In the genomic region with DNA sequence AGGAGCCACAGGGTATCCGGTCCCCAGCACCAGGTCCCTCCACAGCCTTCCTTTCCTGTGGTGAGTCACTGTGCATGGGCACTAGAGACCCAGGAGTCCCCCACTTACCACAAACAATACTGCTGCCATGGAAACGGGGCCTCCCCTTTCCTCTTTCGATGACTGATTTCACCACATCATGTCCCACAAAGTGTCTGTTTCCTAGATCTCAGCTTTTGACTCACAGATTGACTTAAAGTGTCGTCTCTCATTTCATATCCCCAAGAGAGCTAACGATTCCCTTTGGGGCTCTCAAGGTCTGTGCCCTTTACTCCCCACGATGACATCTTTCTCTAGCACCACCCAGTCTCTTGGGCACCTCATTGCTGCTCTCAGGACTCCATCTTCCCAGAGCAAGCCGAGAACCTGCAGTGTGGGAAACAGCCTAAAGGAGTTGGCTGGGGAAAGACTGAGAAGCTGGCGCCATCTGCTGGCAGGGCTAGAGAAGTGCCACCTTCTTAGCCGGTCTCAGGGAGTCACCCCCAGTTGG, we compare ENCODE assay signal across 8 mouse cellular contexts. TPM values are rescaled to one million over a fixed set of nuclear protein-coding genes. Genes with fewer than 3 reads are reported as not detected.
A peak's percentile ranks its signal among the peaks of the same experiment; 100 is the strongest.
DNase-seq lines count a peak whose midpoint lies in the region; ATAC-seq lines count a peak whose summit lies in the region.

No protein-coding gene starts in this region.

- H3K9me3 ChIP-seq in hindbrain, embryonic 10.5 days = no peaks in the 10 kb centered on the region
- no peaks in the 10 kb centered on the region for H3K9me3 ChIP-seq in hindbrain, embryonic 13.5 days
- H3K9me3 ChIP-seq in hindbrain, embryonic 14.5 days (ENCODE audit: control insufficient read depth, low read length) = no peaks in the 10 kb centered on the region
- H3K9me3 ChIP-seq in limb, embryonic 13.5 days = no peaks in the 10 kb centered on the region
- no peaks in the 10 kb centered on the region for H3K9me3 ChIP-seq in midbrain, embryonic 14.5 days (ENCODE audit: control insufficient read depth, low read length)
- no peaks in the 10 kb centered on the region for H3K9me3 ChIP-seq in stomach, embryonic 15.5 days

- peaks cover 31% of the 10 kb centered on the region for H3K36me3 ChIP-seq in hindbrain, embryonic 10.5 days
- peaks cover 26% of the 10 kb centered on the region for H3K36me3 ChIP-seq in hindbrain, embryonic 13.5 days
- H3K36me3 ChIP-seq in hindbrain, embryonic 14.5 days (replicated peaks; ENCODE audit: control insufficient read depth, insufficient read depth) = peaks cover 13% of the 10 kb centered on the region; the same call in 1 of the 2 replicates
- peaks cover 29% of the 10 kb centered on the region for H3K36me3 ChIP-seq in limb, embryonic 13.5 days
- peaks cover 20% of the 10 kb centered on the region for H3K36me3 ChIP-seq in midbrain, embryonic 14.5 days (ENCODE audit: control insufficient read depth, insufficient read depth, low read length)
- 0 out of 2 replicates have a peak, but pooled peaks cover 5% of the 10 kb centered on the region for H3K36me3 ChIP-seq in stomach, embryonic 15.5 days

- H3K27ac ChIP-seq in hindbrain, embryonic 10.5 days = 0 out of 2 replicates have a peak overlapping the region, but pooled peaks have one; percentile 9
- H3K27ac ChIP-seq in hindbrain, embryonic 13.5 days = no peak overlapping the region
- H3K27ac ChIP-seq in hindbrain, embryonic 14.5 days = no peak overlapping the region
- no peak overlapping the region for H3K27ac ChIP-seq in limb, embryonic 13.5 days
- no peak overlapping the region for H3K27ac ChIP-seq in midbrain, embryonic 14.5 days (replicated peaks; ENCODE audit: low read depth, low read length)
- no peak overlapping the region for H3K27ac ChIP-seq in stomach, embryonic 15.5 days

- ATAC-seq in hindbrain, embryonic 13.5 days (ENCODE audit: low FRiP score) = no peak
- peak; percentile 81 for ATAC-seq in erythroblast, adult 5-6 weeks (replicated peaks; ENCODE audit: low FRiP score, poor library complexity, severe bottlenecking)
- no peak for ATAC-seq in hindbrain, embryonic 14.5 days (ENCODE audit: low FRiP score)
- peak; percentile 5; the same call in 1 of the 2 replicates for ATAC-seq in limb, embryonic 13.5 days (ENCODE audit: low FRiP score, low read depth)
- 0 out of 2 replicates have a peak, but pooled peaks have one; percentile 7 for ATAC-seq in midbrain, embryonic 14.5 days (ENCODE audit: low FRiP score, low TSS enrichment)
- 0 out of 2 replicates have a peak, but pooled peaks have one; percentile 33 for ATAC-seq in stomach, embryonic 15.5 days (ENCODE audit: insufficient read depth, low FRiP score, low read depth)

- no peak overlapping the region for H3K4me2 ChIP-seq in hindbrain, embryonic 13.5 days
- no peak overlapping the region for H3K4me2 ChIP-seq in hindbrain, embryonic 14.5 days (replicated peaks)
- no peak overlapping the region for H3K4me2 ChIP-seq in limb, embryonic 13.5 days (replicated peaks)
- H3K4me2 ChIP-seq in midbrain, embryonic 14.5 days (ENCODE audit: low read length) = no peak overlapping the region
- no peak overlapping the region for H3K4me2 ChIP-seq in stomach, embryonic 15.5 days

- peak; percentile 71 for DNase-seq in hindbrain, embryonic 10.5 days (ENCODE audit: low spot score)
- peak; percentile 82 for DNase-seq in adrenal gland, postnatal 10 days
- peak; percentile 72 for DNase-seq in hindbrain, embryonic 14.5 days (ENCODE audit: low spot score)
- DNase-seq in midbrain, embryonic 14.5 days = peak; percentile 81

- no peak overlapping the region for H3K4me3 ChIP-seq in hindbrain, embryonic 10.5 days
- H3K4me3 ChIP-seq in hindbrain, embryonic 13.5 days = no peak overlapping the region
- H3K4me3 ChIP-seq in hindbrain, embryonic 14.5 days (replicated peaks; ENCODE audit: low read length) = no peak overlapping the region
- no peak overlapping the region for H3K4me3 ChIP-seq in limb, embryonic 13.5 days
- no peak overlapping the region for H3K4me3 ChIP-seq in midbrain, embryonic 14.5 days (replicated peaks; ENCODE audit: low read depth, low read length)
- no peak overlapping the region for H3K4me3 ChIP-seq in stomach, embryonic 15.5 days (replicated peaks)

- 33% methylated on average over 9 of the region's 9 CpGs for WGBS in hindbrain, embryonic 10.5 days
- WGBS in hindbrain, embryonic 13.5 days = 33% methylated on average over 9 of the region's 9 CpGs
- WGBS in hindbrain, embryonic 14.5 days = 36% methylated on average over 9 of the region's 9 CpGs
- WGBS in limb, embryonic 13.5 days = 36% methylated on average over 9 of the region's 9 CpGs
- WGBS in midbrain, embryonic 14.5 days = 30% methylated on average over 9 of the region's 9 CpGs
- WGBS in stomach, embryonic 15.5 days = 30% methylated on average over 9 of the region's 9 CpGs

- no peaks in the 10 kb centered on the region for H3K27me3 ChIP-seq in hindbrain, embryonic 10.5 days (ENCODE audit: insufficient read depth, poor library complexity, severe bottlenecking)
- no peaks in the 10 kb centered on the region for H3K27me3 ChIP-seq in hindbrain, embryonic 13.5 days
- no peaks in the 10 kb centered on the region for H3K27me3 ChIP-seq in hindbrain, embryonic 14.5 days (ENCODE audit: control insufficient read depth, insufficient read depth, low read length)
- no peaks in the 10 kb centered on the region for H3K27me3 ChIP-seq in limb, embryonic 13.5 days
- H3K27me3 ChIP-seq in midbrain, embryonic 14.5 days (ENCODE audit: control insufficient read depth, insufficient read depth, low read length) = no peaks in the 10 kb centered on the region
- no peaks in the 10 kb centered on the region for H3K27me3 ChIP-seq in stomach, embryonic 15.5 days (replicated peaks)

- no peak overlapping the region for H3K9ac ChIP-seq in hindbrain, embryonic 13.5 days
- no peak overlapping the region for H3K9ac ChIP-seq in hindbrain, embryonic 14.5 days
- H3K9ac ChIP-seq in limb, embryonic 13.5 days = no peak overlapping the region
- no peak overlapping the region for H3K9ac ChIP-seq in midbrain, embryonic 14.5 days (replicated peaks; ENCODE audit: low read length)
- H3K9ac ChIP-seq in stomach, embryonic 15.5 days = no peak overlapping the region

- peaks cover 22% of the 10 kb centered on the region for H3K4me1 ChIP-seq in hindbrain, embryonic 10.5 days (replicated peaks)
- peaks cover 18% of the 10 kb centered on the region for H3K4me1 ChIP-seq in hindbrain, embryonic 13.5 days (replicated peaks)
- H3K4me1 ChIP-seq in hindbrain, embryonic 14.5 days (replicated peaks; ENCODE audit: control insufficient read depth, insufficient read depth, low read length) = peaks cover under 1% of the 10 kb centered on the region; the same call in 1 of the 2 replicates
- peaks cover 11% of the 10 kb centered on the region for H3K4me1 ChIP-seq in limb, embryonic 13.5 days
- peaks cover 11% of the 10 kb centered on the region for H3K4me1 ChIP-seq in midbrain, embryonic 14.5 days (ENCODE audit: control insufficient read depth, insufficient read depth, low read length)
- peaks cover 5% of the 10 kb centered on the region; the same call in 1 of the 2 replicates for H3K4me1 ChIP-seq in stomach, embryonic 15.5 days

RNA-seq across cellular contexts. Expression of gene Mex3a, which starts 10.3 kb away (rescaled TPM):
- polyA plus RNA-seq in hindbrain, embryonic 10.5 days (2016; fragmentation: Nextera tagmentation; extraction: Ambion mirVana) = 30.7 and 31.0 TPM in 2 replicates
- polyA plus RNA-seq in hindbrain, embryonic 13.5 days (2015; fragmentation: Nextera tagmentation; extraction: Ambion mirVana) = 38.9 and 40.0 TPM in 2 replicates
- total RNA-seq in adrenal gland, postnatal 10 days (2021) = 1 to 10 TPM; 5.5 to 5.6 TPM
- 0.19 and 1.5 TPM in 2 replicates for total RNA-seq in erythroblast, adult 5-6 weeks (2015; ENCODE audit: low replicate concordance)
- total RNA-seq in erythroblast, adult 5-6 weeks (2017; ENCODE audit: low replicate concordance) = 0.34 TPM in 1 of 2 replicates, not detected in the other
- 30.8 and 31.0 TPM in 2 replicates for polyA plus RNA-seq in hindbrain, embryonic 14.5 days (2014; fragmentation: Nextera tagmentation; extraction: Ambion mirVana)
- 32.9 and 33.9 TPM in 2 replicates for polyA plus RNA-seq in limb, embryonic 13.5 days (2015; fragmentation: Nextera tagmentation; extraction: Ambion mirVana)
- 50.8 and 51.8 TPM in 2 replicates for polyA plus RNA-seq in midbrain, embryonic 14.5 days (2014; fragmentation: Nextera tagmentation; extraction: Ambion mirVana)
- polyA plus RNA-seq in stomach, embryonic 15.5 days (2015; fragmentation: Nextera tagmentation; extraction: Ambion mirVana) = 11.9 and 12.1 TPM in 2 replicates

RNA-seq across cellular contexts. Expression of gene Lmna, which starts 12.1 kb away (rescaled TPM):
- polyA plus RNA-seq in hindbrain, embryonic 10.5 days (2016; fragmentation: Nextera tagmentation; extraction: Ambion mirVana) = 13.4 and 24.0 TPM in 2 replicates
- polyA plus RNA-seq in hindbrain, embryonic 13.5 days (2015; fragmentation: Nextera tagmentation; extraction: Ambion mirVana) = 31.9 and 35.0 TPM in 2 replicates
- 100 to 1,000 TPM; 102 to 104 TPM for total RNA-seq in adrenal gland, postnatal 10 days (2021)
- total RNA-seq in erythroblast, adult 5-6 weeks (2015; ENCODE audit: low replicate concordance) = 6.9 and 9.0 TPM in 2 replicates
- total RNA-seq in erythroblast, adult 5-6 weeks (2017; ENCODE audit: low replicate concordance) = 45.6 and 52.7 TPM in 2 replicates
- polyA plus RNA-seq in hindbrain, embryonic 14.5 days (2014; fragmentation: Nextera tagmentation; extraction: Ambion mirVana) = 44.3 and 47.3 TPM in 2 replicates
- 174 and 183 TPM in 2 replicates for polyA plus RNA-seq in limb, embryonic 13.5 days (2015; fragmentation: Nextera tagmentation; extraction: Ambion mirVana)
- polyA plus RNA-seq in midbrain, embryonic 14.5 days (2014; fragmentation: Nextera tagmentation; extraction: Ambion mirVana) = 31.0 and 34.3 TPM in 2 replicates
- 179 and 214 TPM in 2 replicates for polyA plus RNA-seq in stomach, embryonic 15.5 days (2015; fragmentation: Nextera tagmentation; extraction: Ambion mirVana)

RNA-seq across cellular contexts. Expression of gene Rab25, which starts 26.2 kb away (rescaled TPM):
- 2.1 and 2.9 TPM in 2 replicates for polyA plus RNA-seq in hindbrain, embryonic 10.5 days (2016; fragmentation: Nextera tagmentation; extraction: Ambion mirVana)
- polyA plus RNA-seq in hindbrain, embryonic 13.5 days (2015; fragmentation: Nextera tagmentation; extraction: Ambion mirVana) = not detected in 2 replicates
- not detected for total RNA-seq in adrenal gland, postnatal 10 days (2021)
- total RNA-seq in erythroblast, adult 5-6 weeks (2015; ENCODE audit: low replicate concordance) = not detected in 2 replicates
- total RNA-seq in erythroblast, adult 5-6 weeks (2017; ENCODE audit: low replicate concordance) = not detected in 2 replicates
- polyA plus RNA-seq in hindbrain, embryonic 14.5 days (2014; fragmentation: Nextera tagmentation; extraction: Ambion mirVana) = 0.20 TPM in 1 of 2 replicates, not detected in the other
- polyA plus RNA-seq in limb, embryonic 13.5 days (2015; fragmentation: Nextera tagmentation; extraction: Ambion mirVana) = 7.7 and 9.3 TPM in 2 replicates
- polyA plus RNA-seq in midbrain, embryonic 14.5 days (2014; fragmentation: Nextera tagmentation; extraction: Ambion mirVana) = not detected in 2 replicates
- polyA plus RNA-seq in stomach, embryonic 15.5 days (2015; fragmentation: Nextera tagmentation; extraction: Ambion mirVana) = 86.9 and 90.6 TPM in 2 replicates

RNA-seq across cellular contexts. Expression of gene Lamtor2, which starts 31.0 kb away (rescaled TPM):
- polyA plus RNA-seq in hindbrain, embryonic 10.5 days (2016; fragmentation: Nextera tagmentation; extraction: Ambion mirVana) = 173 and 180 TPM in 2 replicates
- polyA plus RNA-seq in hindbrain, embryonic 13.5 days (2015; fragmentation: Nextera tagmentation; extraction: Ambion mirVana) = 179 and 182 TPM in 2 replicates
- total RNA-seq in adrenal gland, postnatal 10 days (2021) = 100 to 1,000 TPM; 131 to 132 TPM
- total RNA-seq in erythroblast, adult 5-6 weeks (2015; ENCODE audit: low replicate concordance) = 4.2 and 8.6 TPM in 2 replicates
- 14.3 and 15.8 TPM in 2 replicates for total RNA-seq in erythroblast, adult 5-6 weeks (2017; ENCODE audit: low replicate concordance)
- 102 and 107 TPM in 2 replicates for polyA plus RNA-seq in hindbrain, embryonic 14.5 days (2014; fragmentation: Nextera tagmentation; extraction: Ambion mirVana)
- polyA plus RNA-seq in limb, embryonic 13.5 days (2015; fragmentation: Nextera tagmentation; extraction: Ambion mirVana) = 147 and 154 TPM in 2 replicates
- polyA plus RNA-seq in midbrain, embryonic 14.5 days (2014; fragmentation: Nextera tagmentation; extraction: Ambion mirVana) = 93.4 and 154 TPM in 2 replicates
- 193 and 198 TPM in 2 replicates for polyA plus RNA-seq in stomach, embryonic 15.5 days (2015; fragmentation: Nextera tagmentation; extraction: Ambion mirVana)

RNA-seq across cellular contexts. Expression of gene Ubqln4, which starts 31.7 kb away (rescaled TPM):
- polyA plus RNA-seq in hindbrain, embryonic 10.5 days (2016; fragmentation: Nextera tagmentation; extraction: Ambion mirVana) = 69.0 and 72.5 TPM in 2 replicates
- 36.7 and 38.3 TPM in 2 replicates for polyA plus RNA-seq in hindbrain, embryonic 13.5 days (2015; fragmentation: Nextera tagmentation; extraction: Ambion mirVana)
- 10 to 100 TPM; 63.9 to 73.1 TPM for total RNA-seq in adrenal gland, postnatal 10 days (2021)
- 5.4 and 7.9 TPM in 2 replicates for total RNA-seq in erythroblast, adult 5-6 weeks (2015; ENCODE audit: low replicate concordance)
- 5.7 and 10.0 TPM in 2 replicates for total RNA-seq in erythroblast, adult 5-6 weeks (2017; ENCODE audit: low replicate concordance)
- polyA plus RNA-seq in hindbrain, embryonic 14.5 days (2014; fragmentation: Nextera tagmentation; extraction: Ambion mirVana) = 42.9 and 53.6 TPM in 2 replicates
- polyA plus RNA-seq in limb, embryonic 13.5 days (2015; fragmentation: Nextera tagmentation; extraction: Ambion mirVana) = 46.6 and 48.2 TPM in 2 replicates
- polyA plus RNA-seq in midbrain, embryonic 14.5 days (2014; fragmentation: Nextera tagmentation; extraction: Ambion mirVana) = 42.4 and 47.8 TPM in 2 replicates
- 40.2 and 40.9 TPM in 2 replicates for polyA plus RNA-seq in stomach, embryonic 15.5 days (2015; fragmentation: Nextera tagmentation; extraction: Ambion mirVana)

Comparison
In these comparisons a context has a peak if more than half of its experiments do, and no peak if none do; other contexts are left out.
1. ATAC-seq: peak in erythroblast, adult 5-6 weeks (single experiment), limb, embryonic 13.5 days (single experiment), midbrain, embryonic 14.5 days (single experiment) and stomach, embryonic 15.5 days (single experiment); none in hindbrain, embryonic 13.5 days (single experiment) and hindbrain, embryonic 14.5 days (single experiment).
2. Peak in every context shown above with its lines, with median percentiles within 50 percentile points of each other: DNase-seq.